ENCODE assay signal across 18 mouse cellular contexts in genomic region chr7:97309461-97310340, GRCm38 (mm10). TPM values are rescaled to one million over a fixed set of nuclear protein-coding genes. Genes with fewer than 3 reads are reported as not detected.
A peak's percentile ranks its signal among the peaks of the same experiment; 100 is the strongest.
DNase-seq lines count a peak whose midpoint lies in the region; TF ChIP-seq lines count a peak whose summit lies in the region.
"Had no signal": no experiment of that assay in that cellular context is flagged by ENCODE, and none has a peak within 500 bp of the region (broad histone marks: within the 10 kb centered on the region; RNA-seq: fewer than 3 reads in every experiment).

No protein-coding gene starts in this region.

- DNase-seq in heart, adult 11 months: peak; percentile 81
- DNase-seq in heart, postnatal 36 days: no peak
- peak; percentile 6 for DNase-seq in left cerebral cortex, adult 2 months (ENCODE audit: extremely low spot score in 1 of 2, low spot score in 2 of 2)
- no peak for DNase-seq in left cerebral cortex, postnatal 10 days (ENCODE audit: extremely low spot score in 1 of 2, low spot score in 2 of 2)
- DNase-seq in right cerebral cortex, postnatal 14 days: peak; percentile 2
- no peak for DNase-seq in right cerebral cortex, postnatal 36 days (ENCODE audit: low spot score in 2 of 2)
- DNase-seq in embryonic facial prominence, embryonic 10.5 days (ENCODE audit: low spot score): peak; percentile 5
- no peak for DNase-seq in MN1 (ENCODE audit: low spot score)
- DNase-seq: adrenal gland, postnatal 36 days; gastrocnemius, postnatal 14 days; kidney, postnatal 4 days had no signal

- H3K36me3 ChIP-seq in embryonic facial prominence, embryonic 10.5 days (replicated peaks): peaks cover 83% of the 10 kb centered on the region

- no peak overlapping the region for H3K27ac ChIP-seq in left cerebral cortex, adult 2 months
- H3K27ac ChIP-seq in embryonic facial prominence, embryonic 10.5 days (replicated peaks): no peak overlapping the region
- H3K27ac ChIP-seq: forebrain, embryonic 15.5 days; hindbrain, embryonic 10.5 days; limb, embryonic 10.5 days; liver, embryonic 14.5 days had no signal

- no peaks in the 10 kb centered on the region for H3K27me3 ChIP-seq in embryonic facial prominence, embryonic 10.5 days (replicated peaks; ENCODE audit: low read depth, poor library complexity, severe bottlenecking)
- H3K27me3 ChIP-seq: forebrain, embryonic 15.5 days; heart, embryonic 12.5 days; Patski had no signal

- H3K9me3 ChIP-seq in embryonic facial prominence, embryonic 10.5 days: no peaks in the 10 kb centered on the region
- H3K9me3 ChIP-seq: forebrain, embryonic 15.5 days; heart, embryonic 12.5 days; hindbrain, embryonic 10.5 days; limb, embryonic 10.5 days had no signal

- H3K4me1 ChIP-seq in embryonic facial prominence, embryonic 10.5 days: no peaks in the 10 kb centered on the region
- H3K4me1 ChIP-seq: forebrain, embryonic 15.5 days; heart, embryonic 12.5 days; hindbrain, embryonic 10.5 days; limb, embryonic 10.5 days had no signal

- 83% methylated on average over 4 of the region's 4 CpGs for WGBS in embryonic facial prominence, embryonic 10.5 days

- no peak overlapping the region for H3K4me3 ChIP-seq in left cerebral cortex, adult 2 months
- H3K4me3 ChIP-seq in embryonic facial prominence, embryonic 10.5 days: no peak overlapping the region
- H3K4me3 ChIP-seq: erythroblast, embryonic 14.5 days; forebrain, embryonic 15.5 days; heart, embryonic 12.5 days; hindbrain, embryonic 10.5 days; limb, embryonic 10.5 days had no signal

- intact Hi-C loops in heart, postnatal 36 days (cut with DNase I): no loop called here
- intact Hi-C loops in left cerebral cortex, adult 2 months (cut with DNase I): no loop called here
- intact Hi-C loops in left cerebral cortex, postnatal 10 days (cut with DNase I): no loop called here

- TF ChIP-seq CTCF in left cerebral cortex, adult 2 months (IDR thresholded peaks at IDR 0.05): no peak

RNA-seq across cellular contexts. Expression of gene Usp35, which starts 22.1 kb away (rescaled TPM):
- 1 to 10 TPM in 1 of 2 experiments, under 1 TPM in 1; 0.64 to 1.0 TPM for total RNA-seq in heart, postnatal 36 days (2021)
- 10 to 100 TPM; 18.8 to 19.9 TPM for total RNA-seq in left cerebral cortex, adult 2 months (2021)
- 10 to 100 TPM in 1 of 2 experiments, 1 to 10 TPM in 1; 9.7 to 12.0 TPM for total RNA-seq in left cerebral cortex, postnatal 10 days (2021)
- 1.8 TPM in 2 replicates for polyA plus RNA-seq in embryonic facial prominence, embryonic 10.5 days (2016; fragmentation: Nextera tagmentation; extraction: Ambion mirVana)

RNA-seq across cellular contexts. Expression of gene Kctd21, which starts 22.4 kb away (rescaled TPM):
- total RNA-seq in heart, postnatal 36 days (2021): 1 to 10 TPM; 2.7 to 4.7 TPM
- 10 to 100 TPM; 12.5 to 14.6 TPM for total RNA-seq in left cerebral cortex, adult 2 months (2021)
- total RNA-seq in left cerebral cortex, postnatal 10 days (2021): 1 to 10 TPM; 7.4 to 7.6 TPM
- polyA plus RNA-seq in embryonic facial prominence, embryonic 10.5 days (2016; fragmentation: Nextera tagmentation; extraction: Ambion mirVana): 4.0 and 4.6 TPM in 2 replicates
- polyA plus RNA-seq: erythroblast, embryonic 14.5 days had no signal

Comparison
In these comparisons a context has a peak if more than half of its experiments do, and no peak if none do; other contexts are left out.
1. DNase-seq: peak in heart, adult 11 months (single experiment), left cerebral cortex, adult 2 months (2 of 2), right cerebral cortex, postnatal 14 days (single experiment) and embryonic facial prominence, embryonic 10.5 days (single experiment); none in heart, postnatal 36 days (0 of 2), left cerebral cortex, postnatal 10 days (0 of 2), right cerebral cortex, postnatal 36 days (0 of 2) and MN1 (single experiment).
2. RNA of gene Usp35, which starts 22.1 kb away (total RNA-seq): 18.8 to 19.9 TPM in left cerebral cortex, adult 2 months and 9.7 to 12.0 TPM in left cerebral cortex, postnatal 10 days; 0.64 to 1.0 TPM in heart, postnatal 36 days; every median in the first group is over 4 times any median in the second.